Mouse (Mus musculus) CH12.LX (cell line): ENCODE measurements around the gene Cbfa2t3.

Experiments
- CTCF ChIP-seq, 2 experiments: IDR thresholded peaks in 1 of 2; conservative IDR thresholded peaks in 1 of 2; 2 replicates each; pipeline ENCODE4 v1.5.1; 2011 to 2012; ENCODE audit warnings: low read depth in 2 of 2, low read length in 2 of 2, improper control_type of control experiment in 1 of 2, inconsistent platforms in 1 of 2, mild to moderate bottlenecking in 1 of 2, moderate library complexity in 1 of 2
- ETS1 ChIP-seq: conservative IDR thresholded peaks from 2 replicates; pipeline ENCODE4 v1.6.1; 2012; ENCODE audit warnings: low read depth, mild to moderate bottlenecking, inconsistent platforms, low read length, improper control_type of control experiment, moderate library complexity
- MEF2A ChIP-seq: IDR thresholded peaks from 2 replicates; pipeline ENCODE4 v1.6.1; 2014; ENCODE audit warnings: low read depth, mild to moderate bottlenecking, inconsistent platforms, low read length, improper control_type of control experiment, borderline replicate concordance
- POLR2A ChIP-seq: IDR thresholded peaks from 2 replicates; pipeline ENCODE4 v1.6.1; 2011; ENCODE audit warnings: low read depth, mild to moderate bottlenecking, improper control_type of control experiment, low read length
- ZC3H11A ChIP-seq: IDR thresholded peaks from 2 replicates; pipeline ENCODE4 v1.6.1; 2012; ENCODE audit warnings: low read depth, mild to moderate bottlenecking, inconsistent platforms, low read length, improper control_type of control experiment
- ZNF384 ChIP-seq: IDR thresholded peaks from 2 replicates; pipeline ENCODE4 v1.6.1; 2012; ENCODE audit warnings: low read depth, low read length, improper control_type of control experiment, inconsistent platforms

DNA sequence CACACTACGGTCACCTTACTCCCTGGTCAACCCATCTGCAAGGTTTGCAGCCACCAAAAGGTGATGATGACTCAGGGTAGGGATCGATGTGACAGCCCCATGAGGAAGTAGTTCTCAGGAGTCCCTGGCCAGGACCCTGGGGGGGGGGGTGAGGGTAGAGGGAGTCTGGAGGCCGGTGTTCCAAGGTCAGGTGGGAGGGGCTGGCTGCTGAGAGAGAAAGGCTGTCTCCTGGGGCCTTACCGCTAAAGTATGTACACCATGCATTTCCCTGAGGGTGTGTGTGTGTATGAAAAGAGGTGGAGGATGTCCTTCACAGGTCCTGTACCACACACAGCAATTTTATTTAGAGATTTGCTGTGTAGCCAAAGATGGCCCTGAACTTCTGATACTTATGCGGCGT is 46.3 kb downstream of the Cbfa2t3 start:
- TF ChIP-seq ZC3H11A (no peak), ETS1 (no peak), POLR2A (no peak), CTCF (conservative IDR thresholded peaks at IDR 0.05 in 1 of 2, IDR thresholded peaks at IDR 0.05 in 1 of 2; ENCODE audit: low read depth in 2 of 2, low read length in 2 of 2) (no peak), MEF2A (no peak), ZNF384 (no peak)
